In genomic region chr5:121398965-121399462, GRCm38 (mm10) we compare ENCODE assay signal across 8 mouse cellular contexts. TPM values are rescaled to one million over a fixed set of nuclear protein-coding genes. Genes with fewer than 3 reads are reported as not detected.
DNase-seq lines count a peak whose midpoint lies in the region; ATAC-seq and TF ChIP-seq lines count a peak whose summit lies in the region.

No protein-coding gene starts in this region.

- no peak for DNase-seq in heart, adult 8-10 months (ENCODE audit: low spot score)
- DNase-seq in G1E (ENCODE audit: low spot score) (no peak), MN1 (ENCODE audit: low spot score) (no peak)
- no peak for DNase-seq in hindbrain, embryonic 14.5 days (ENCODE audit: low spot score)
- no peak for DNase-seq in thymus, adult 2 months
- no peak for DNase-seq in natural killer cell, adult 2 months (ENCODE audit: low spot score in 2 of 2)

- ATAC-seq in heart, embryonic 14.5 days (ENCODE audit: insufficient number of reproducible peaks, insufficient read depth, low FRiP score, low read depth), result no peak
- no peak for ATAC-seq in G1E (ENCODE audit: extremely low read depth, insufficient number of reproducible peaks, low FRiP score, poor library complexity, severe bottlenecking)
- ATAC-seq in hindbrain, embryonic 14.5 days (ENCODE audit: low FRiP score), result no peak
- no peak for ATAC-seq in midbrain, embryonic 13.5 days

- TF ChIP-seq CTCF in G1E (IDR thresholded peaks at IDR 0.05; ENCODE audit: low read depth, low read length), result no peak
- TF ChIP-seq CTCF in thymus, adult 2 months (IDR thresholded peaks at IDR 0.05; ENCODE audit: borderline replicate concordance, control insufficient read depth, extremely low read depth, insufficient read depth, low read length, poor library complexity), result no peak

- no peak overlapping the region for H3K27ac ChIP-seq in heart, embryonic 14.5 days (replicated peaks in 1 of 2; ENCODE audit: control insufficient read depth in 1 of 2, insufficient read depth in 1 of 2, low read depth in 2 of 2, low read length in 2 of 2)
- no peak overlapping the region for H3K27ac ChIP-seq in hindbrain, embryonic 14.5 days
- no peak overlapping the region for H3K27ac ChIP-seq in midbrain, embryonic 13.5 days
- no peak overlapping the region for H3K27ac ChIP-seq in thymus, adult 2 months (ENCODE audit: control insufficient read depth, insufficient read depth, low read length)

- H3K9ac ChIP-seq in heart, embryonic 14.5 days (ENCODE audit: low read length), result peak overlapping the region; percentile 94
- H3K9ac ChIP-seq in hindbrain, embryonic 14.5 days, result peak overlapping the region; percentile 92
- peak overlapping the region; percentile 90 for H3K9ac ChIP-seq in midbrain, embryonic 13.5 days (replicated peaks)

- peak overlapping the region; percentile 10 to 95; a peak in 3 of 4 replicates for H3K4me3 ChIP-seq in heart, embryonic 14.5 days (ENCODE audit: control insufficient read depth in 1 of 2, insufficient read depth in 1 of 2, low read depth in 1 of 2, low read length in 2 of 2)
- H3K4me3 ChIP-seq in G1E (ENCODE audit: low read depth, low read length), result peak overlapping the region; percentile 90
- H3K4me3 ChIP-seq in hindbrain, embryonic 14.5 days (replicated peaks; ENCODE audit: low read length), result peak overlapping the region; percentile 98
- H3K4me3 ChIP-seq in midbrain, embryonic 13.5 days (replicated peaks), result peak overlapping the region; percentile 97
- no peak overlapping the region; the same call in 1 of the 2 replicates for H3K4me3 ChIP-seq in thymus, adult 2 months (ENCODE audit: control insufficient read depth, insufficient read depth, low read length)

- H3K36me3 ChIP-seq in heart, embryonic 14.5 days (ENCODE audit: control insufficient read depth, insufficient read depth, low read length), result peaks cover 18% of the 10 kb centered on the region; the same call in 1 of the 2 replicates
- H3K36me3 ChIP-seq in G1E (replicated peaks), result peaks cover 48% of the 10 kb centered on the region
- peaks cover 20% of the 10 kb centered on the region for H3K36me3 ChIP-seq in hindbrain, embryonic 14.5 days (replicated peaks; ENCODE audit: control insufficient read depth, insufficient read depth)
- peaks cover 12% of the 10 kb centered on the region; the same call in 1 of the 2 replicates for H3K36me3 ChIP-seq in midbrain, embryonic 13.5 days
- no peaks in the 10 kb centered on the region for H3K36me3 ChIP-seq in thymus, adult 2 months (ENCODE audit: control insufficient read depth, insufficient read depth, low read length)

- TF ChIP-seq POLR2A in thymus, adult 2 months (IDR thresholded peaks at IDR 0.05; ENCODE audit: control insufficient read depth, extremely low read depth, insufficient read depth, low read length, poor library complexity), result no peak

- H3K4me1 ChIP-seq in heart, embryonic 14.5 days (ENCODE audit: control insufficient read depth in 2 of 2, insufficient read depth in 2 of 2, low read length in 2 of 2), result peaks cover 8 to 14% of the 10 kb centered on the region in 2 experiments
- H3K4me1 ChIP-seq in G1E (ENCODE audit: insufficient read depth, low read depth, low read length), result peaks cover 66% of the 10 kb centered on the region
- H3K4me1 ChIP-seq in hindbrain, embryonic 14.5 days (replicated peaks; ENCODE audit: control insufficient read depth, insufficient read depth, low read length), result peaks cover 18% of the 10 kb centered on the region
- H3K4me1 ChIP-seq in midbrain, embryonic 13.5 days (replicated peaks), result peaks cover 25% of the 10 kb centered on the region
- peaks cover 11% of the 10 kb centered on the region for H3K4me1 ChIP-seq in thymus, adult 2 months (replicated peaks; ENCODE audit: control insufficient read depth, insufficient read depth, low read length)

- WGBS in heart, embryonic 14.5 days, result 50% methylated on average over 9 of the region's 9 CpGs
- WGBS in hindbrain, embryonic 14.5 days, result 60% methylated on average over 9 of the region's 9 CpGs
- 63% methylated on average over 9 of the region's 9 CpGs for WGBS in midbrain, embryonic 13.5 days
- 23% methylated on average over 9 of the region's 9 CpGs for WGBS in thymus, adult 2 months

- no peaks in the 10 kb centered on the region for H3K9me3 ChIP-seq in heart, embryonic 14.5 days (ENCODE audit: control insufficient read depth, low read length)
- no peaks in the 10 kb centered on the region for H3K9me3 ChIP-seq in G1E (replicated peaks)
- no peaks in the 10 kb centered on the region for H3K9me3 ChIP-seq in hindbrain, embryonic 14.5 days (ENCODE audit: control insufficient read depth, low read length)
- no peaks in the 10 kb centered on the region for H3K9me3 ChIP-seq in midbrain, embryonic 13.5 days

- peak overlapping the region; percentile 95 for H3K4me2 ChIP-seq in heart, embryonic 14.5 days (ENCODE audit: low read length)
- peak overlapping the region; percentile 89 for H3K4me2 ChIP-seq in hindbrain, embryonic 14.5 days (replicated peaks)
- peak overlapping the region; percentile 97 for H3K4me2 ChIP-seq in midbrain, embryonic 13.5 days (replicated peaks)

- H3K27me3 ChIP-seq in heart, embryonic 14.5 days (ENCODE audit: control insufficient read depth, insufficient read depth, low read length), result no peaks in the 10 kb centered on the region
- H3K27me3 ChIP-seq in G1E (ENCODE audit: insufficient read depth, low read length), result no peaks in the 10 kb centered on the region
- H3K27me3 ChIP-seq in hindbrain, embryonic 14.5 days (ENCODE audit: control insufficient read depth, insufficient read depth, low read length), result no peaks in the 10 kb centered on the region
- H3K27me3 ChIP-seq in midbrain, embryonic 13.5 days, result no peaks in the 10 kb centered on the region
- H3K27me3 ChIP-seq in thymus, adult 2 months (ENCODE audit: control insufficient read depth, insufficient read depth, low read length), result no peaks in the 10 kb centered on the region

RNA-seq across cellular contexts. Expression of gene Naa25, which starts 1.3 kb away (rescaled TPM):
- 30.9 and 32.8 TPM in 2 replicates for polyA plus RNA-seq in heart, embryonic 14.5 days (2014; fragmentation: Nextera tagmentation; extraction: Ambion mirVana)
- total RNA-seq in heart, adult 8-10 months (2022), result 10 to 100 TPM; 20.0 to 23.2 (median 20.6) TPM
- total RNA-seq in G1E (2014; fragmentation: Nextera tagmentation) (43.3 and 57.6 TPM in 2 replicates), G1E (2017) (44.1 and 45.9 TPM in 2 replicates)
- 5.8 and 7.2 TPM in 2 replicates for polyA plus RNA-seq in G1E (2012)
- polyA plus RNA-seq in hindbrain, embryonic 14.5 days (2014; fragmentation: Nextera tagmentation; extraction: Ambion mirVana), result 55.3 and 63.6 TPM in 2 replicates
- 48.0 and 50.7 TPM in 2 replicates for polyA plus RNA-seq in midbrain, embryonic 13.5 days (2015; fragmentation: Nextera tagmentation; extraction: Ambion mirVana)
- polyA plus RNA-seq in thymus, adult 2 months (2012; rRNA removed), result 14.4 and 15.3 TPM in 2 replicates

RNA-seq across cellular contexts. Expression of gene Trafd1, which starts 13.6 kb away (rescaled TPM):
- 70.7 and 71.3 TPM in 2 replicates for polyA plus RNA-seq in heart, embryonic 14.5 days (2014; fragmentation: Nextera tagmentation; extraction: Ambion mirVana)
- 10 to 100 TPM; 52.5 to 62.3 (median 57.9) TPM for total RNA-seq in heart, adult 8-10 months (2022)
- 13.2 and 16.0 TPM in 2 replicates for total RNA-seq in G1E (2014; fragmentation: Nextera tagmentation)
- 18.8 and 20.3 TPM in 2 replicates for total RNA-seq in G1E (2017)
- polyA plus RNA-seq in G1E (2012), result 15.2 and 17.5 TPM in 2 replicates
- 118 and 120 TPM in 2 replicates for polyA plus RNA-seq in hindbrain, embryonic 14.5 days (2014; fragmentation: Nextera tagmentation; extraction: Ambion mirVana)
- 149 and 150 TPM in 2 replicates for polyA plus RNA-seq in midbrain, embryonic 13.5 days (2015; fragmentation: Nextera tagmentation; extraction: Ambion mirVana)
- polyA plus RNA-seq in thymus, adult 2 months (2012; rRNA removed), result 95.3 and 117 TPM in 2 replicates

RNA-seq across cellular contexts. Expression of gene Tmem116, which starts 52.7 kb away (rescaled TPM):
- 4.2 TPM in 2 replicates for polyA plus RNA-seq in heart, embryonic 14.5 days (2014; fragmentation: Nextera tagmentation; extraction: Ambion mirVana)
- 10 to 100 TPM; 12.6 to 15.1 (median 13.4) TPM for total RNA-seq in heart, adult 8-10 months (2022)
- total RNA-seq in G1E (2014; fragmentation: Nextera tagmentation) (9.8 and 10.6 TPM in 2 replicates), G1E (2017) (1.7 and 2.6 TPM in 2 replicates)
- polyA plus RNA-seq in G1E (2012), result 2.7 and 6.1 TPM in 2 replicates
- 1.2 and 1.9 TPM in 2 replicates for polyA plus RNA-seq in hindbrain, embryonic 14.5 days (2014; fragmentation: Nextera tagmentation; extraction: Ambion mirVana)
- polyA plus RNA-seq in midbrain, embryonic 13.5 days (2015; fragmentation: Nextera tagmentation; extraction: Ambion mirVana), result 1.2 and 1.6 TPM in 2 replicates
- polyA plus RNA-seq in thymus, adult 2 months (2012; rRNA removed), result 1.8 and 5.0 TPM in 2 replicates

RNA-seq across cellular contexts. Expression of gene Erp29, which starts 53.3 kb away (rescaled TPM):
- polyA plus RNA-seq in heart, embryonic 14.5 days (2014; fragmentation: Nextera tagmentation; extraction: Ambion mirVana), result 121 and 123 TPM in 2 replicates
- 10 to 100 TPM; 62.1 to 66.1 (median 64.4) TPM for total RNA-seq in heart, adult 8-10 months (2022)
- total RNA-seq in G1E (2014; fragmentation: Nextera tagmentation) (52.4 and 58.8 TPM in 2 replicates), G1E (2017) (344 and 394 TPM in 2 replicates)
- 167 and 191 TPM in 2 replicates for polyA plus RNA-seq in G1E (2012)
- polyA plus RNA-seq in hindbrain, embryonic 14.5 days (2014; fragmentation: Nextera tagmentation; extraction: Ambion mirVana), result 146 and 147 TPM in 2 replicates
- 152 and 160 TPM in 2 replicates for polyA plus RNA-seq in midbrain, embryonic 13.5 days (2015; fragmentation: Nextera tagmentation; extraction: Ambion mirVana)
- polyA plus RNA-seq in thymus, adult 2 months (2012; rRNA removed), result 45.1 and 52.7 TPM in 2 replicates
